Mouse (Mus musculus): Measurements from ENCODE around the gene Speer4b.

GRCm38 (mm10) chr5:27526906-27527305 lies 25.7 kb upstream of the Speer4b start:
- TF ChIP-seq CTCF (IDR thresholded peaks at IDR 0.05; ENCODE audit: low read depth, low read length) (no peak), POLR2A (IDR thresholded peaks at IDR 0.05; ENCODE audit: extremely low read depth, insufficient read depth, low read length) (no peak)
